Mouse (Mus musculus) heart, adult 2 months (tissue): ENCODE data around the gene Mcam.

Experiments used
- CTCF ChIP-seq: fragments of 200-600 bp; IDR thresholded peaks from 2 replicates; pipeline ENCODE4 v1.8.1; 2022; ENCODE audit warnings: antibody characterized with exemption, mild to moderate bottlenecking, moderate library complexity
- EP300 ChIP-seq: fragments of 200-500 bp; IDR thresholded peaks from 2 replicates; pipeline ENCODE4 v1.6.1; 2011; ENCODE audit warnings: low read depth, low read length, control low read depth; ENCODE audit not compliant: insufficient read depth
- POLR2A ChIP-seq: fragments of 200-500 bp; IDR thresholded peaks from 2 replicates; pipeline ENCODE4 v1.6.1; 2011; ENCODE audit warnings: mild to moderate bottlenecking, low read depth, low read length, control low read depth; ENCODE audit not compliant: insufficient read depth

- TF ChIP-seq CTCF (no peak), POLR2A (no peak), EP300 (no peak)
Measured at GRCm38 (mm10) chr9:44181537-44181936, 47.3 kb downstream of the Mcam start.
